Mouse (Mus musculus) myocyte (in vitro differentiated cells): ENCODE measurements around the gene Rptor. TPM values are rescaled to one million over a fixed set of nuclear protein-coding genes. Genes with fewer than 3 reads are reported as not detected.

ENCODE experiments used
- H3K27me3 ChIP-seq: one replicate; pipeline ENCODE4 v1.6.1; 2011; ENCODE audit not compliant: control insufficient read depth, insufficient read depth, insufficient read length
- H3K36me3 ChIP-seq: one replicate; pipeline ENCODE4 v1.6.1; 2011; ENCODE audit not compliant: control insufficient read depth, insufficient read depth
- H3K4me2 ChIP-seq: one replicate; pipeline ENCODE4 v1.6.1; 2011; ENCODE audit warnings: low read depth, control low read depth
- H3K4me3 ChIP-seq: one replicate; pipeline ENCODE4 v1.5.1; 2011; ENCODE audit warnings: mild to moderate bottlenecking, control low read depth, moderate library complexity
- H3K79me2 ChIP-seq: one replicate; pipeline ENCODE4 v1.6.1; 2011; ENCODE audit not compliant: control insufficient read depth, insufficient read depth
- H3ac ChIP-seq: one replicate; pipeline ENCODE4 v1.6.1; 2011; ENCODE audit not compliant: control insufficient read depth, insufficient read length
- CEBPB ChIP-seq: IDR thresholded peaks from 2 replicates; pipeline ENCODE4 v1.6.1; 2011; ENCODE audit warnings: mild to moderate bottlenecking, moderate library complexity; ENCODE audit not compliant: poor library complexity, insufficient read depth, severe bottlenecking
- E2F4 ChIP-seq: IDR thresholded peaks from one replicate; pipeline ENCODE4 v1.6.1; 2011; ENCODE audit warnings: mild to moderate bottlenecking, control low read depth, moderate library complexity; ENCODE audit not compliant: insufficient read depth
- MAX ChIP-seq: IDR thresholded peaks from one replicate; pipeline ENCODE4 v1.6.1; 2011; ENCODE audit warnings: low read depth, mild to moderate bottlenecking, control low read depth
- MYOD1 ChIP-seq, 3 experiments: IDR thresholded peaks; one replicate each; pipeline ENCODE4 v1.6.1; 2011; ENCODE audit warnings: control low read depth in 2 of 3, low read depth in 2 of 3, mild to moderate bottlenecking in 2 of 3, moderate library complexity in 1 of 3; ENCODE audit not compliant: insufficient read length in 2 of 3, control insufficient read depth in 1 of 3
- MYOG ChIP-seq, 3 experiments: IDR thresholded peaks; one replicate each; pipeline ENCODE4 v1.6.1; 2011; ENCODE audit warnings: control low read depth in 2 of 3, low read depth in 2 of 3, mild to moderate bottlenecking in 2 of 3; ENCODE audit not compliant: insufficient read length in 2 of 3, control insufficient read depth in 1 of 3, insufficient read depth in 1 of 3
- POLR2A ChIP-seq: IDR thresholded peaks from one replicate; pipeline ENCODE4 v1.6.1; 2011; ENCODE audit warnings: low read depth, mild to moderate bottlenecking, control low read depth, moderate library complexity; ENCODE audit not compliant: insufficient read length
- POLR2AphosphoS2 ChIP-seq: IDR thresholded peaks from one replicate; pipeline ENCODE4 v1.6.1; 2011; ENCODE audit warnings: low read depth, control low read depth; ENCODE audit not compliant: insufficient read length
- REST ChIP-seq: IDR thresholded peaks from one replicate; pipeline ENCODE4 v1.6.1; 2011; ENCODE audit warnings: mild to moderate bottlenecking, control low read depth, moderate library complexity; ENCODE audit not compliant: insufficient read depth, insufficient read length
- SRF ChIP-seq: IDR thresholded peaks from one replicate; pipeline ENCODE4 v1.6.1; 2011; ENCODE audit warnings: low read depth; ENCODE audit not compliant: control insufficient read depth, insufficient read length
- TCF12 ChIP-seq: IDR thresholded peaks from one replicate; pipeline ENCODE4 v1.6.1; 2011; ENCODE audit warnings: mild to moderate bottlenecking, control low read depth; ENCODE audit not compliant: poor library complexity, insufficient read depth, severe bottlenecking
- TCF3 ChIP-seq: IDR thresholded peaks from one replicate; pipeline ENCODE4 v1.6.1; 2011; ENCODE audit warnings: low read depth, control low read depth; ENCODE audit not compliant: insufficient read length
- USF1 ChIP-seq: IDR thresholded peaks from one replicate; pipeline ENCODE4 v1.6.1; 2011; ENCODE audit warnings: low read depth, mild to moderate bottlenecking, control low read depth, moderate library complexity
- polyA plus RNA-seq: library from polyadenylated mRNA; unstranded; fragments of >200 nt; fragmentation: generic; extraction: Trizol; gene quantifications from one replicate; pipeline ENCODE4 v1.2.1, GENCODE M21; 2012; ENCODE audit warnings: missing spikeins

The Rptor gene
- polyA plus RNA-seq, 1 experiment: 59.5 TPM

GRCm38 (mm10) chr11:119931809-119932208, 329.1 kb downstream of the Rptor start:
- H3K36me3 ChIP-seq: no peaks in the 10 kb centered on the region
- peak overlapping the region; percentile 67 for H3K4me2 ChIP-seq
- no peaks in the 10 kb centered on the region for H3K79me2 ChIP-seq
- no peaks in the 10 kb centered on the region for H3K27me3 ChIP-seq
- no peak overlapping the region for H3K4me3 ChIP-seq
- TF ChIP-seq MYOD1 (IDR thresholded peaks at IDR 0.05; ENCODE audit: control insufficient read depth in 1 of 3, insufficient read length in 2 of 3, low read depth in 2 of 3) (peak in 2 of 3 experiments; percentile 43 to 82), MAX (no peak), SRF (no peak), MYOG (IDR thresholded peaks at IDR 0.05; ENCODE audit: control insufficient read depth in 1 of 3, insufficient read depth in 1 of 3, insufficient read length in 2 of 3, low read depth in 2 of 3) (peak in 1 of 3 experiments; percentile 59), POLR2AphosphoS2 (no peak)
- H3ac ChIP-seq: no peak overlapping the region

DNA sequence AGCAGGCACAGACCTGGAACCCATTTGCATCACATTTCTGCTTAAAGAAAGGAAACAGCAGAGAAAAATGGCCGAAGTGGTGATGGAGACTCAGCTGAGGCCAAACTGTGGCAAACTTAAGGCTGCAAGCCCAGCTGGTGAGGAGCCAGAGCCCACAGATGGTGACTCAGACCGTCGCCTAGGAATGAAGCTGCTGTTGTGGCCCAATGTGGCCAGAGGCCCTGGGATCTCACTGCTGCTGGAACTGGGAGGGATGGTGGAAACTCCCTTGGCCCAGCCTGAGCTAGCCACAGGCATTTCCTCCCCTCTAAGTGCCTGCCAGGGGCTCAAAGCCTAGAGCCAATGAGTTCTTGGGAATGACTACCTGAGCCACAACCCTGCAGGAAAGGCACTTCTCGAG, 330.4 kb downstream of the Rptor start:
- peak overlapping the region; percentile 67 for H3K4me2 ChIP-seq
- no peak overlapping the region for H3ac ChIP-seq
- H3K36me3 ChIP-seq: no peaks in the 10 kb centered on the region
- H3K79me2 ChIP-seq: no peaks in the 10 kb centered on the region
- no peak overlapping the region for H3K4me3 ChIP-seq
- no peaks in the 10 kb centered on the region for H3K27me3 ChIP-seq
- peak in 2 of 3 experiments; percentile 40 to 89 for TF ChIP-seq MYOG (IDR thresholded peaks at IDR 0.05; ENCODE audit: control insufficient read depth in 1 of 3, insufficient read depth in 1 of 3, insufficient read length in 2 of 3, low read depth in 2 of 3)
- peak; percentile 59 for TF ChIP-seq TCF12
- TF ChIP-seq REST: no peak
- peak in 2 of 3 experiments; percentile 56 to 68 for TF ChIP-seq MYOD1 (IDR thresholded peaks at IDR 0.05; ENCODE audit: control insufficient read depth in 1 of 3, insufficient read length in 2 of 3, low read depth in 2 of 3)
- peak; percentile 50 for TF ChIP-seq POLR2AphosphoS2
- peak; percentile 64 for TF ChIP-seq SRF
- peak; percentile 46 for TF ChIP-seq TCF3
- no peak for TF ChIP-seq POLR2A
- 0 out of 2 replicates have a peak, but pooled peaks have one; percentile 4 for TF ChIP-seq CEBPB
- TF ChIP-seq MAX: no peak

- no peak for TF ChIP-seq POLR2A
- no peak for TF ChIP-seq TCF3
- TF ChIP-seq CEBPB: no peak
- TF ChIP-seq TCF12: no peak
- TF ChIP-seq MYOG (IDR thresholded peaks at IDR 0.05; ENCODE audit: control insufficient read depth in 1 of 3, insufficient read depth in 1 of 3, insufficient read length in 2 of 3, low read depth in 2 of 3): peak in 2 of 3 experiments; percentile 30 to 70
- TF ChIP-seq SRF: no peak
- TF ChIP-seq USF1: no peak
- peak in 2 of 3 experiments; percentile 86 to 88 for TF ChIP-seq MYOD1 (IDR thresholded peaks at IDR 0.05; ENCODE audit: control insufficient read depth in 1 of 3, insufficient read length in 2 of 3, low read depth in 2 of 3)
- TF ChIP-seq REST: no peak
- no peak for TF ChIP-seq MAX
- TF ChIP-seq POLR2AphosphoS2: peak; percentile 24
- Histone ChIP-seq H3K4me3 (no peak overlapping the region), H3K79me2 (no peaks in the 10 kb centered on the region), H3K36me3 (no peaks in the 10 kb centered on the region), H3K27me3 (no peaks in the 10 kb centered on the region), H3ac (no peak overlapping the region), H3K4me2 (peak overlapping the region; percentile 44)
Observed at GRCm38 (mm10) chr11:119933819-119934583, 331.3 kb downstream of the Rptor start.

DNA sequence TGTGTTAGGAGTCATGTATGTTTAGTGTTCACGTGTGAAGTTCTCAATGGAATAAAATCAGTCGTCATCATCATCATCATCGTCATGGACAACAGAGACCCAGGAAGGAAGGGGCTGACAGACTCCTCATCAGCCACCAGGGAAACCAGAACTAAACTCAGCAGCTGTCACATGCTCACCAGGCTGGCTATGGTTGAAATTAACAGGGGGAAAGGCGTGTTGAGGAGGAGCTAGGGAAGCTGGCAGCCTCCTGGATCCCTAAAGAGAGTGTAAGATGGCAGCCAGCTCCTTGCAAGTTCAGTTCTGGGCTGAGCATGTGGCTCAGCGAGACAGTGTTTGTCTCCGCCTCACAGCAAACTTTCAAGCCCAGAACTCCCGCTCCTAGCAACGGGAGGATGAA, 332.1 kb downstream of the Rptor start:
- Histone ChIP-seq H3K4me3 (no peak overlapping the region), H3K4me2 (no peak overlapping the region), H3K36me3 (no peaks in the 10 kb centered on the region), H3ac (no peak overlapping the region), H3K27me3 (no peaks in the 10 kb centered on the region), H3K79me2 (no peaks in the 10 kb centered on the region)
- TF ChIP-seq TCF12 (no peak), E2F4 (no peak), MYOD1 (IDR thresholded peaks at IDR 0.05; ENCODE audit: control insufficient read depth in 1 of 3, insufficient read length in 2 of 3, low read depth in 2 of 3) (peak in 1 of 3 experiments; percentile 2)

- H3K36me3 ChIP-seq: no peaks in the 10 kb centered on the region
- TF ChIP-seq MYOG (IDR thresholded peaks at IDR 0.05; ENCODE audit: control insufficient read depth in 1 of 3, insufficient read depth in 1 of 3, insufficient read length in 2 of 3, low read depth in 2 of 3): no peak
- TF ChIP-seq TCF3: no peak
- no peak for TF ChIP-seq USF1
- no peak for TF ChIP-seq POLR2A
- no peak for TF ChIP-seq MAX
- TF ChIP-seq TCF12: no peak
- TF ChIP-seq MYOD1 (IDR thresholded peaks at IDR 0.05; ENCODE audit: control insufficient read depth in 1 of 3, insufficient read length in 2 of 3, low read depth in 2 of 3): no peak
- no peak for TF ChIP-seq SRF
- no peak for TF ChIP-seq E2F4
- TF ChIP-seq POLR2AphosphoS2: no peak
- TF ChIP-seq REST: no peak
- TF ChIP-seq CEBPB: no peak
- H3K4me2 ChIP-seq: no peak overlapping the region
Observed at GRCm38 (mm10) chr11:119935457-119935856, 332.8 kb downstream of the Rptor start.

More at GRCm38 (mm10) chr11:119935457-119935856, 332.8 kb downstream of the Rptor start:
- Histone ChIP-seq H3K79me2 (no peaks in the 10 kb centered on the region), H3K4me3 (no peak overlapping the region), H3K27me3 (no peaks in the 10 kb centered on the region), H3ac (no peak overlapping the region)
